Mouse (Mus musculus): ENCODE data around the gene Lmo1. TPM values are rescaled to one million over a fixed set of nuclear protein-coding genes. Genes with fewer than 3 reads are reported as not detected.

Lmo1 gene
- polyA plus RNA-seq (2015; fragmentation: Illumina TruSeq; extraction: RNeasy Lipid Tissue Mini Kit (QIAGEN cat#74804); ENCODE audit: insufficient read depth, low read depth, low replicate concordance), result not detected

GRCm38 (mm10) chr7:109174949-109175669, at the start of gene Lmo1:
TSS of gene Lmo1 (minus strand) at chr7:109175207.

Other genes with a start within 250 kb of the Lmo1 start
- not detected for gene Nlrp10, start 245.0 kb downstream of the Lmo1 start, polyA plus RNA-seq (2015; fragmentation: Illumina TruSeq; extraction: RNeasy Lipid Tissue Mini Kit (QIAGEN cat#74804); ENCODE audit: insufficient read depth, low read depth, low replicate concordance)
- gene Eif3f, start 240.8 kb downstream of the Lmo1 start, polyA plus RNA-seq (2015; fragmentation: Illumina TruSeq; extraction: RNeasy Lipid Tissue Mini Kit (QIAGEN cat#74804); ENCODE audit: insufficient read depth, low read depth, low replicate concordance), result 37.3 TPM
- 0.52 TPM for gene Tub, start 224.9 kb downstream of the Lmo1 start, polyA plus RNA-seq (2015; fragmentation: Illumina TruSeq; extraction: RNeasy Lipid Tissue Mini Kit (QIAGEN cat#74804); ENCODE audit: insufficient read depth, low read depth, low replicate concordance)
- gene Ric3, start 91.9 kb downstream of the Lmo1 start, polyA plus RNA-seq (2015; fragmentation: Illumina TruSeq; extraction: RNeasy Lipid Tissue Mini Kit (QIAGEN cat#74804); ENCODE audit: insufficient read depth, low read depth, low replicate concordance), result 1.7 TPM